Mouse (Mus musculus): Measurements from ENCODE around the gene Fiz1. TPM values are rescaled to one million over a fixed set of nuclear protein-coding genes. Genes with fewer than 3 reads are reported as not detected.
"Not testable (repeated sequence)": the region's sequence is repeated elsewhere in the genome, so short reads cannot be mapped to it uniquely, and the experiment has no call there.

Fiz1 gene
- total RNA-seq, 1 experiment from 2014 or later, result 26.2 TPM

DNA sequence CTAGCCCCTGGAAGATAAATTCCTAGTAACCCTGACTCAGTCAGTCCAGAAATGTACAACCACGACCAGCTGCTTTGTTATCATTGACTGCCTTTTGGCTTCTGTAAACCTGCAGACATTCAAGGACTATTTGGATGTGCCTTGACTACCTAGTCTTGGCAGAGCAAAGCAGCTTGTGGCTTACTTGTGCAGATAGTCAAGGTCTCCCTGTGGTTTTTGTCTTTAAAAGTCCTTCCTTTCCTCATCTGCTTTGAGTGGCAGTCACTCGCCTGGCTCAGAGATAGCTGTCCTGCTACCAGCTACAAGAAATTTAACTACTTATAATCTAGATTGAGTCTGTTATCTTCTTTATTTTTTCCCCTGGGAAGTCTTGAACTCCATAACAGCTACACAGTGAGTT, 30.5 kb upstream of the Fiz1 start:
- no peak for ATAC-seq (replicated peaks; ENCODE audit: insufficient number of reproducible peaks, low FRiP score, low TSS enrichment, poor library complexity, severe bottlenecking)

DNA sequence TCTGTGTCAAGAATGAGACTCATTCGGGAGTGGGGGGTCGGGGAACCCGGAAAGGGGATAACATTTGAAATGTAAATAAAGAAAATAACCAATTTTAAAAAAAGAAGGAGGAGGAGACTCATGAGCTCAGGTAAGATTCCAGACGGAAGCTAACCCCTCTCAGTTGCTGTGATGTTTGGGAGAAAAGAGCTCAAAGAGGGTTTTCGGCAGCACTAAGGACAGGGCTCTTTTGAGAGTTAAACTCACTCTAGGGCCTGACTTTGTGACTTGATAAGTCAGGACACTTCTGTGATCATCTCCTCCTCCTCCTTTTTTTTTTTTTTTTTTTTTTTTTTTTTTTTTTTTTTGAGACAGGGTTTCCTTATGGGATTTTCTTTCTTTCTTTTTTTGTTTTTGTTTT, 24.4 kb upstream of the Fiz1 start:
- ATAC-seq (replicated peaks; ENCODE audit: insufficient number of reproducible peaks, low FRiP score, low TSS enrichment, poor library complexity, severe bottlenecking), result no peak

DNA sequence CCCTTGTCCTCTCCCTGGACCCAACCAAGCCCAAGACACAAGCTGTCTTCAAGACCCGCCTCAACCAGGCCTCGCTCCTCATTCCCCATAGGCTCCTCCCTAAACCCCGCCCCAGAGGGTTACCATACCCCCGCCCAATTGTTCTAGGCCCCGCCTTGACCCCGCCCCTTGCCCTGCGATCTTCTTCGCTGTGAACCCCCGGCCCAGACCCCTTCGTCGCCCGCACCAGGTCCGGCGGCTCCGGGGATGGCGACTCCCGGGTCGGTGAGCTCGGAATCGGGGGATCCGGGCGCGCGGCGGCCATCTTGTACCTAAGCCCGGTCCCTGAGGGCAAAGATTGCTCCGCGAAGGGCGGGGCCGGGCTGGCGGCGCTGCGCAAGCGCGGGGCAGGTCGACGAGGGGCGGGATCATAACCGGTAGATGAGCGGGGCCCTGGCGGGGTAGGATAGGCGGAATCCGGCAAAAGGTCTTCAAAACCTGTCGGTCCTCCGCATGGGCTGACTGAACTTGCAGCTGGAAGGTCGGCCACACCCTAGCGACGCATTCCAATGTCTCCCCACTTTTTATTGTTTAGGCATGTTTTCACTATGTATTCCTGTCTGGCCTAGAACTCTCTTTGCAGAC, 23.7 kb upstream of the Fiz1 start, which contains the start of gene Zfp784:
Gene Zfp784 (minus strand): TSS at position 338 of the 624 bp plus-strand sequence.
- ATAC-seq (replicated peaks; ENCODE audit: insufficient number of reproducible peaks, low FRiP score, low TSS enrichment, poor library complexity, severe bottlenecking), result peak; percentile 81

DNA sequence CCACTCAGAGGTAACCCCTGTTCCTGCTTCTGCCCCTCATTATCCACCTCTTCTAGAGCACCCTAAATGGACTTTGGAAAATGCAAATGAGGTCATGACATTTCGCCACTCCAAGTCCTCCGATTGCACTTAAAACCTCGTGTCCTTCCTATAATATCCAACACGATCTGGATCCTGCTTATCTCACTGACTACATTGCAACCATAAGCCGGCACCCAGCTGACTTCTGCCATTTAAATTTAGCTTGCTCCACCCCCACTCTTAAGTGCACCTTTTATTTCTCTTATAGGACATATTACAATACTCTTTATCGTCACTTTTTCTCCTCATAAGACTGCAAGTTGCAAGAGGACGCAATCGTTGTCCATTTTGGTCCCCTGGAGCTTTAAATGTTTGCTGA, 23.0 kb upstream of the Fiz1 start:
- no peak for ATAC-seq (replicated peaks; ENCODE audit: insufficient number of reproducible peaks, low FRiP score, low TSS enrichment, poor library complexity, severe bottlenecking)

DNA sequence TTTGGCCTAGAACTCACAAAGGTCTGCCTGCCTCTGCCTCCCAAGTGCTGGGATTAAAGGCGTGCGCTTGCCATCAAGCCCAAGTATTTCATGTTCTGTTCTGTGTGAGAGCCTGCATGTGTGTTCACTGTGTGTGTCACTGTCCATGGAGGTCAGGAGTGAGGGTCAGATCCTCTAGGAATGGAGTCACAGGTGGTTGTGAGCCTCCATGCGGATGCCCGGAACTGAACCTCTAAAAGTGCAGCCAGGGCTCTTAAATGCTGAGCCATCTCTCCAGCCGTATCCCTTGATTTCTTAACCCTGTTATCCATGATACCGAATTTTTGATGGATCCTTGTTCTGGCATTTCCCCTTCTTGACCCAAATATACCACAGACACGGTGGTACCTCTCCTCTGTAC, 22.5 kb upstream of the Fiz1 start:
- ATAC-seq (replicated peaks; ENCODE audit: insufficient number of reproducible peaks, low FRiP score, low TSS enrichment, poor library complexity, severe bottlenecking), result no peak

DNA sequence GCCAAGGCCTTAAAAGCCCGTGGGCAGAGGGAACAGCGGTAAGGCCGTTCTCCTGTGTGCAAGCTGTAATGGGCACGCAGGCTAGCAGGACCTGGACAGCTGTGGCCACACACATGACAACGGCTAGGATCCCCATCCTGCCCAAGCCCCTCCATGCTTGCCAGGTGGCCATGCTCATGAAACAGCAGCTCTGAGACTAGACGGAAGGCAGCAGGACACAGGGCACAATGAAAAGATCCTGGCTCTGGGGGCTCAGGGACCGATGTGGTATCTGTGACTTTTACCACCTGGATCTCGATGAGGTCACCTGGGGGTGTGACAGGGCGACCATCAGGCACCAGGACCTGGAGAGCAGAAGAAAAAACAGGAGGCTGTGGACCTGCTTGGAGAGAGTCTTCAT, 21.6 kb upstream of the Fiz1 start:
- no peak for ATAC-seq (replicated peaks; ENCODE audit: insufficient number of reproducible peaks, low FRiP score, low TSS enrichment, poor library complexity, severe bottlenecking)

DNA sequence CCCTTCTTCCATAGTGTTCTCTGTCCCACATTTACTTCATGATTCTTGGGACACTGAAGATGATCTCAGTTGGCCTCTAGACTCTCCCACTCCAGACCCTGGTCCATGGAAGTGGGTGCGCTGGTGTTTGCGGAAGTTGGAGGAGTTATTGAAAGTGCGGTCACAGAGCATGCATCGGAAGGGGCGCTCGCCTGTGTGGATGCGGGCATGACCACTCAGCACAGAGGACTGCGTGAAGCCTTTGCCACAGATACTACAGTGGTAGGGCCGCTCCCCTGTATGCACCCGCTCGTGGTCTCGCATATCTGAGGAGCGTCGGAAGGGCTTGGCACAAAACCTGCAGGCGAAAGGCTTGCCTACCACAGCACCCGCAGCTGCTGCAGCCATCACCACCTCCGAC, 21.1 kb upstream of the Fiz1 start:
- no peak for ATAC-seq (replicated peaks; ENCODE audit: insufficient number of reproducible peaks, low FRiP score, low TSS enrichment, poor library complexity, severe bottlenecking)

DNA sequence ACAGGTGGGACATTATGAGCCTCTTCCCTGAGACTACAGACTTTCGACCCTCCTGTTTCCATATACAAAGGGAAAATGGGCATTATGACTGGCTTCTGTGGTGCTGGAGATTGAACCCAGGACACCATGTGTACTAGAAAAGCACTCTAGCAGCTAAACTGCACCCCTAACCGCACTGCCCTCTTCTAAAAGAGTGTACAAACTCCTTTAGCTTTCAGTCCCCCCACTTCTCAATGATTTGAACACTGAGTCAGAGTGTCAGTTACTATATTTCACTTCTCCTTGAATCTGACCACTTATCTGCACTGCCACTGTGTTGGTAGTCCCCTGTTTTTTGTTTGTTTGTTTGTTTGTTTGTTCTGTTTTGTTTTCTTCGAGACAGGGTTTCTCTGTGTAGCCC, 19.3 kb upstream of the Fiz1 start, which contains the start of gene 4632433K11Rik:
Gene 4632433K11Rik (plus strand): TSS at position 301 of the 400 bp plus-strand sequence.
- no peak for ATAC-seq (replicated peaks; ENCODE audit: insufficient number of reproducible peaks, low FRiP score, low TSS enrichment, poor library complexity, severe bottlenecking)

DNA sequence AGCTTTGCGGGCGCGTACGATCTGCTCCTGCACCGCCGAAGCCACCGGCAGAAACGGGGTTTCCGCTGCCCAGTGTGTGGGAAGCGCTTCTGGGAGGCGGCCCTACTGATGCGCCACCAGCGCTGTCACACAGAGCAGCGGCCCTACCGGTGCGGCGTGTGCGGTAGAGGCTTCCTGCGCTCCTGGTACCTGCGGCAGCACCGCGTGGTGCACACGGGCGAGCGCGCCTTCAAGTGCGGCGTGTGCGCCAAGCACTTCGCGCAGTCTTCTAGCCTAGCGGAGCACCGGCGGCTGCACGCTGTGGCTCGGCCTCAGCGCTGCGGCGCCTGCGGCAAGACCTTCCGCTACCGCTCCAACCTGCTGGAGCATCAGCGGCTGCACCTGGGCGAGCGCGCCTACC, 17.0 kb upstream of the Fiz1 start:
- no peak for ATAC-seq (replicated peaks; ENCODE audit: insufficient number of reproducible peaks, low FRiP score, low TSS enrichment, poor library complexity, severe bottlenecking)

DNA sequence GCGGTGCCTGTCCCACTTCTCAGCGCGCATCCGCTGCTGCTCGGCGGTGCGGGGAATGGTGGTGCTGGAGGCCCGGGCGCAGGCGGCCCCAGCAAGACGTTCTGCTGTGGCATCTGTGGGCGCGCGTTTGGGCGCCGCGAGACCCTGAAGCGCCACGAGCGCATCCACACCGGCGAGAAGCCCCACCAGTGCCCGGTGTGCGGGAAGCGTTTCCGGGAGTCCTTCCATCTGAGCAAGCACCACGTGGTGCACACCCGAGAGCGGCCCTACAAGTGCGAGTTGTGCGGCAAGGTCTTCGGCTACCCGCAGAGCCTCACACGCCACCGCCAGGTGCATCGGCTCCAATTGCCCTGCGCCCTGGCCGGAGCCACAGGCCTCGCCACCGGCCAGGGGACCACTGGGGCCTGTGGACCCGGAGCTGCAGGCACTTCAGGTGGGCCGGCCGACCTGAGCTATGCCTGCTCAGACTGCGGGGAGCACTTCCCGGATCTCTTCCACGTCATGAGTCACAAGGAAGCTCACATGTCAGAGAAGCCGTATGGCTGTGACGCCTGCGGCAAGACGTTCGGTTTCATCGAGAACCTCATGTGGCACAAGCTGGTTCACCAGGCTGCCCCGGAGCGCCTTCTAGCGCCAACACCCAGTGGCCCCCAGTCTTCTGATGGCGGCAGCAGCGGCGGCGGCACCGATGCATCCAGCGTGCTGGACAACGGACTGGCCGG, 16.2 kb upstream of the Fiz1 start:
- no peak for ATAC-seq (replicated peaks; ENCODE audit: insufficient number of reproducible peaks, low FRiP score, low TSS enrichment, poor library complexity, severe bottlenecking)

DNA sequence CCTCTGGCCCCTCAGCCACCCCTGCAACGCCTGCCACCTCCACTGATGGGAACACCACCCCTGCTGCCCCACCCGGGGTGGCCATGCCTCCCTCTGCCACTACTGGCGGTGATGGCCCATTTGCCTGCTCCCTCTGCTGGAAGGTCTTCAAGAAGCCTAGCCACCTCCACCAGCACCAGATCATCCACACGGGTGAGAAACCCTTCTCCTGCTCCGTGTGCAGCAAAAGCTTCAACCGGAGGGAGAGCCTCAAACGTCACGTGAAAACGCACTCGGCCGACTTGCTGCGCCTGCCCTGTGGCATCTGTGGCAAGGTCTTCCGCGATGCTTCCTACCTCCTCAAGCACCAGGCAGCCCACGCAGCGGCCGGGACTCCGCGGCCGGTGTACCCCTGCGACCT, 15.4 kb upstream of the Fiz1 start:
- ATAC-seq (replicated peaks; ENCODE audit: insufficient number of reproducible peaks, low FRiP score, low TSS enrichment, poor library complexity, severe bottlenecking), result no peak

DNA sequence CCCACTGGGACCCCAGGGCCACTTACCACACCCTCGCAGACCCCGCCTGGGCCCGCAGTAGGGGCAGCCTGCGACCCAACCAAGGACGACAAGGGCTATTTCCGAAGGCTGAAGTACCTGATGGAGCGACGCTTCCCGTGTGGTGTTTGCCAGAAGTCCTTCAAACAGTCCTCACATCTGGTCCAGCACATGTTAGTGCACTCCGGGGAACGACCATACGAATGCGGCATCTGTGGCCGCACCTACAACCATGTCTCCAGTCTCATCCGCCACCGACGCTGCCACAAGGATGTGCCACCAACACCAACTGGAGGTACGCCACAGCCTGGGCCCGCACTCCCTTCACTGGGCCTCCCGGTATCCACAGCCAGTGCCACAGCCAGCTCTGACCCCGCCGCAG, 15.0 kb upstream of the Fiz1 start:
- no peak for ATAC-seq (replicated peaks; ENCODE audit: insufficient number of reproducible peaks, low FRiP score, low TSS enrichment, poor library complexity, severe bottlenecking)

DNA sequence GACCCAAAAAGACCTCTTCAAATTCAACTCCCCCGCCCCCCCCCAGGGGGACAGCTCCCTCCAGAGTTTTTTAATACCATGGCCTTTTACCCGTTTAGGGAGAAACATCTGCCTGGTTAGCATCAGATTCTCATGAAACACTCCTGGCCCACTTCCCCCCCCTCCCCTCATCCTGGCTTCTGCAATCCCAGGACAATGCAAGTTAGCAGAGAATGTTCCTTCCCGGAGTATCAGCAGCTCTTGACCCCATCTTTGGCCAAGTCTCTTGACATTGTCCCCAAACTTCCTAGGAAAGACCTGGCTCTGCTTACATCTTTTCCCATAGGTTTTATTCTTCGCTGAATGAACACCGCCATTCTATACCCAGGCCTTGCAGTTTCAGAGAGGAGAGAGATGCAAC, 6.7 kb upstream of the Fiz1 start:
- ATAC-seq (replicated peaks; ENCODE audit: insufficient number of reproducible peaks, low FRiP score, low TSS enrichment, poor library complexity, severe bottlenecking), result no peak

DNA sequence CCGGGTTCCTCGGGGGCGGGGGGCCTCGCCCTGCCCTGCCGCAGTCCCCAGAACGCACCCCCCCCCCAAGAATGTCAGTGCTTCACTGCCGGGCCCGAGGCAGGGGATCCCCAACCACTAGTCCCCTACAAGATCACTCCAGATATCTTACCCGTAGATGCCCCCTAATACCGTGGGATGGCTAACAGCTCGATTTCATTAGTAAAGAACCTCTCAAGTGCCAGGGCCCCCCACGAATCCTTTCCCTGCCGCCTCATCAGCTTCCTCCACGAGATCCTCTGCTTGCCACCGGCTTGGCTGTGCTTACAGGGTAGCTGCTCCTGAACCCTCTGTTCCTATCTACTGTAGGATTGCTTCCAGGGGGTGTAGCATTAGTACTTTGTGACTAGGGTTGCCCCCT, 6.2 kb upstream of the Fiz1 start:
- ATAC-seq (replicated peaks; ENCODE audit: insufficient number of reproducible peaks, low FRiP score, low TSS enrichment, poor library complexity, severe bottlenecking), result no peak

DNA sequence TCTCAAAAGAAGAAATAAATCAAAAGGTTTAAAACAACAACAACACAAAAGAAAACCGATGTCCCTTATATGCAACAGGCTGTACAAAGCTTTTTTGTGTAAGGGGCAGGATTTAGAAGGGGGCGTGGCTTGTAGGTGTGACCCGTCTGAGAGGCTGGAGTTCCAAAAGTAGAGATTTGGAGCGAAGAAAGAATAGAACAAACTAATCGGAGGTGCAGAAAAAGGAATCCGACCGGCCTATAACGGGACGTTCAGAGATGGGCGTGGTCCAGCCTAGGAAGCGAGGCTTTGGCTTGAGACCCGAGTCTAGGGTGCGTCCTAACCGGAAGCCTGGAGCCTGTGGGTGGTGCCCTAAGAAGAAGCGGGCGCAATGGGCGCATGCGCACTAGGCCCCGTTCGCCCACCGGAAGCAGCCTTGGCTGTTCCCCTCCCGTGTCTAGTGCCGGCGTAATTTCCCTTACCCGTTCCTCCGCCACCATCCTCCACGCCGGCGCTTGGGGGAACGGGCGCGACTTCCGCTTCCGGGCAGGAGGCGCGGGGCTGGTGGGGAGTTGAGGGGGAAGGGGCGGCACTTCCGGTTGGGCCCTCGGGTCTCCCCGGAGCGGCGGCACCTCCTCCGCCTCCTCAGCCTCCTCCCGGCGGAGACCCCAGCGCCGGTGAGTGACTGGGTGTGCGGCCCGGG, 5.6 kb upstream of the Fiz1 start, which contains the start of the genes Zfp865 and Ccdc106:
Gene Zfp865 (plus strand): TSS at position 377 of the 682 bp plus-strand sequence.
Gene Ccdc106 (plus strand): TSS at position 554 of the 682 bp plus-strand sequence.
- peak; percentile 88 for ATAC-seq (replicated peaks; ENCODE audit: insufficient number of reproducible peaks, low FRiP score, low TSS enrichment, poor library complexity, severe bottlenecking)

DNA sequence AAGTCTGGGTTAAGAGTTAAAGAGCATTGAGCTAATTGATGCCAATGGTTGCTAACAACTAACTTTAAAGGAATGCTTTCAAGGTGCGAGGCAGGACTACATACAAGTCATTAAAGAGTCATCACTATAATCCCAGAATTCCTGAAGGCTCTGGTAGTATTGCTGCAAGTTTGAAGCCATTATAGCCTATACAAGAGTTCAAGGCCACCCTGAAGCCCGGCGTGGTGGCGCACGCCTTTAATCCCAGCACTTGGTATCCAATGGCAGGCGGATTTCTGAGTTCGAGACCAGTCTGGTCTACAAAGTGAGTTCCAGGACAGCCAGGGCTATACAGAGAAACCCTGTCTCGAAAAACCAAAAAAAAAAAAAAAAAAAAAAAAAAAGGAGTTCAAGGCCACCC, 5.1 kb upstream of the Fiz1 start:
- ATAC-seq (replicated peaks; ENCODE audit: insufficient number of reproducible peaks, low FRiP score, low TSS enrichment, poor library complexity, severe bottlenecking), result not testable (repeated sequence)

DNA sequence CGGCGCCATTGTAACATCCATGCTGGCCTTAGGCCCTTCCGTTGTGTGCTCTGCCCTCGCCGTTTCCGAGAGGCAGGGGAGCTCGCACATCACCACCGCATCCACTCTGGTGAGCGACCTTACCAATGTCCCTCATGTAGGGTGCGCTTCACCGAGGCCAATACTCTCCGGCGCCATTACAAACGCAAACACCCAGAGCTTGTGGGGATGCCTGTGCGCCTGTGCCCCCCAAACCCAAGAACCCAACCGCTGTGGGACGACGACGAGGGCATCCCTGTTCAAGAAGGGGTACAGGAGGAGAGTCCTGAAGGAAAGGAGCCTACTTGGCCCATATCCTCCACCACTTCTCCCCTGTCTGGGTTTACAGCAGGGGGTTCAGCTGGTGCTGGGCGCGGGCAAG, 3.4 kb upstream of the Fiz1 start:
- no peak for ATAC-seq (replicated peaks; ENCODE audit: insufficient number of reproducible peaks, low FRiP score, low TSS enrichment, poor library complexity, severe bottlenecking)

DNA sequence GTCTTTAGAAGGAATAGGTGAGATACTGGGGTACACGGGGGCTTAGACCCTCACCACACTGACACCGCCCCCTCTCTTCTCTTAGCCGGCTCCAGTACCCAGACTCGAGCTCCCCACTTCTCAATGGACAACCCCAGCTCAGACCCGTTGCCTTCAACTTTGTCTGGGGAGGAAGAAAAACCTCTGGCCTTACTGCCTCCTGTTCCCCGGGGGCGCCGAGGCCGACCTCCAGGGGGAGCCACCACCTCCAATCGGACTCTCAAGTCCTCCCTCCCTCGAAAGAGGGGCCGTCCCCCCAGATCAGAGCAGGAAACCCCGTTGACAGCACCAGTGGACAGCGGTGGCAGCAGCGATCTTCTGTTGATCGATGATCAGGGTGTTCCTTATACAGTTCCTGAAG, 2.9 kb upstream of the Fiz1 start:
- ATAC-seq (replicated peaks; ENCODE audit: insufficient number of reproducible peaks, low FRiP score, low TSS enrichment, poor library complexity, severe bottlenecking), result no peak

DNA sequence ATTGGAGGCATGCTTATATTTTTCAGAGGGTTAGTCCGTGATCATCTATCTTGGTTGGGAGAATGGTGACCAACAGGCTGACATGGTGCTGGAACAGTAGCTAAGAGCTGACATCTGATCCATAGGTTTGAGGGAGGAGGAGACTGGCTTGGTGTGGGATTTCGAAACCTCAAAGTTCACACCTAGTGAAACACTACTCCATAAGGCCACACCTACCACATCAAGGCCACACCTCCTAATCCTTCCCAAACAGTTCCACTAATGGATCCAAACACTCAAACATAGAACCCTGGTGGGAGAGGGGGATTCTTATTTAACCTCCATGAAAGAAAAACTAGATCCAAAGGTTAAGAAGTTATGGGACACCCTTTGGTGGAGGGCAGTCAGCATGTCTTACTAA, 2.4 kb upstream of the Fiz1 start:
- no peak for ATAC-seq (replicated peaks; ENCODE audit: insufficient number of reproducible peaks, low FRiP score, low TSS enrichment, poor library complexity, severe bottlenecking)

DNA sequence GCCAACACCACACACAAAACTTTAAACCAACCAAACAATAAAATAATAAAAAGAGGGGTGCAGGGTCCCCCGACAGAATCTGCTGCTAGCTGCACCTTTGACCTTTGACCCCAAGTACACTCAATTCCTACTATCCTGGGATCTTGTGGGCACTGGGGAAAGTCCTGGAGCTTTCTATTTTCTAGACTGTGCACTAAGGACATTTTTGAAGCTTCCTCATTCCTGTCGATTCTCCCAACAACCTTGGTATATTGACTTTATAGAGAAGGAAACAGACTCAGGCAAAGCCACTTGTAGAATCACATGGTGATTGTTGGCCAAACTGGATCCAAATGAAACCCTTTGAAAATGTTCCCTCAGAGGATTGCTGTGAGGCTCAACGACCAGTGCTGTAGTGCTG, 1.6 kb upstream of the Fiz1 start:
- no peak for ATAC-seq (replicated peaks; ENCODE audit: insufficient number of reproducible peaks, low FRiP score, low TSS enrichment, poor library complexity, severe bottlenecking)
